Mouse (Mus musculus) cerebellum, adult 8-10 months (tissue): Measurements from ENCODE around the gene Esd.

Source experiments
- DNase-seq: peaks from one replicate; pipeline ENCODE4 v3.0.0; 2022

Esd gene

DNA sequence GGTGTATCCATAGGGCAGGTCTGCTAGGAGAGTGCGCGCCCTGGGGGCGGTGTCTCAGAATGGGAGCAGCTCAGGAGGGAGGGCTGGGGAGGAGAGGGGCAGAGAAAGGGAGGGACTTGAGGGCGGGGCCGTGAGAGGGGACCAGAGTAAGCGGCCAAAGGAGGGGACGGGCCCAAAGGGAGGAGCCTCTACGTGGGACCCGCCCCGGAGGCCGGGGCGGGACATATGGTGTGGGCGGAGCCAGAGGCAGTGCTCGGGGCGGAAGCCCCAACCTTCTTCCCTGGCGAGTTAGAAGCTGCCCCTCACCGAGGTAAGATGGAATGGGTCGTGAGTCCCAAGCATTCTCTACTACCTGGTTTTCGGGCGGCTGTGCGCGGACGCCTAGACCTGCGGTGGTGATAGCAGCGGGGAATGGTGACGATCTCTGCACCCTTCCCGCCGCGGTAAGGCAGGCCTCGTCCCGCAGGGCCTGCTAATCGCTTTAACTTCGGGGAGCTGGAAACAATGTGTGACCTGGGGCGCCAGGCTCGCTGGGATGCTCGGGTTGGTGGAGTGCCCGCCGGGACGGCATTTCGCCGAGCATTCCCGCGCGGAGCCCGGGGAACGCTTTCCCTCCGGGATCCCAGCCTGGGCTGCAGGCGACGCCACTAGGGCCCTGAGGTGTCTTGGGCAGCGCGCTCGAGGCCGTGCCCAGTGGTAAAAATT lies at the start of gene Esd:
Esd (plus strand) TSS at position 219 of the 705 bp plus-strand sequence.
- DNase-seq, result peak; percentile 88

DNA sequence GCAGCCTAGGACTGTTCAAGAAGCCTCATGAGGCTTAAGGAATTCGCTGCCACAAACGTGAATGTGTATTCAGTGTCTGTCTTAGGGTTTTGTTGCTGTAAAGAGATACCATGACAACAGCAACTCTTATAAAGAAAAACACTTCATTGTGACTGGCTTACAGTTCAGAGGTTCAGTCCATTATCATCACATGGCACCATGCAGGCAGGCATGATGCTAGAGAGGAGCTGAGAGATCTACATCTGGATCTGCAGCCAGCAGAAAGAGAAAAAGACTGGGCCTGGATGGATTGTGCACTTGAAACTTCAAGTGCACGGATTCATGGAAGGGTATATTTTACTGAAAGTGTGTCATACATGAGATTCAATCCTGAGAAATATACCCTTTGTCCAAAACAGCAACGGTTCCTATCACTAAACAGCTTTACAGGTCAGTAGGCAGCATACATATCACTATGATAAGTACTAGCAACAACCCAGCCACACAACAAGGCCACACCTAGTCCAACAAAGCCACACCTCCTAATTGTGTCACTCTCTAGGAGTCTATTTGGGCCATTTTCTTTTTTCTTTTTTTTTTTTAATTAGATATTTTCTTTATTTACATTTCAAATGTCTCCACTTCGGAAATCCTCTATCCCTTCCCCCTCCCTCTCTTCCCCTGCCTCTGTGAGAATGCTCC lies 47.7 kb upstream of the Esd start:
- DNase-seq, result no peak

DNA sequence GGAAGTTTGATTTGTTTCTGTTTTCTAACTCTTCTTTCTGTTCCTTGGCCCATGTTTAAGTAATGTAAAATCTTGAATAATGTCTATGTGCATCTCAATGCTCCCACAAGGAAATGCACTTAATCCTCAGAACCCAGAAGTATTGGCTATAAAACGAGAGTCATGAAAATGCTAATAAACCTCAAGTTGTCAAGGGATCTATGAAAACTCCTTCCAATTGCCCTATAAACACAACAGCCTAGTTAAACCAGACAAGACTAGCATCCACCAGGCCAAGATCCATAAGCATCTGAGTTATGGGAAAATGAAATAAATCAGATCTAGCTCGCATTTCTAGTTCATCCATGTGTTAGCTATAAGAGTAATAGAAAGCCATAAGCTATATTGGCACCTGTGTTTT lies 40.1 kb upstream of the Esd start:
- DNase-seq, result no peak

DNA sequence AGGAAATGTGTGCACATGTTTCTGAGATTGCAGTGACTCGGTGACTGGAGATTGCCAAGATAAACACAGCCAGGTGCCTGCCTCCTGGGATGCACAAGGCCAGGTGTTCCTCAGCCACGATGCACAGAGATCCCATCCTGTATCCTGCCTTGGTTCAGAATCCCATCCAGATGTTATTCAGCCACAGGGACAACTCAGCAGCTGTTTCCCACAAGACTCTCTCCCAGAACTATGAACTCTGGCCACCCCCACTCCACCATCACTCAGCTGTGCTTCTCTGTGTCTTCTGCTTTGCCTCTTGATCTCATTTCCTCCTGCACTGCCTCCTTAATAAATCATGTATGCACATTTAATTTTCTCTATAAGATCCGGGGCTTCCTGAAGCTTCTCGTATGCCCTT lies 35.3 kb upstream of the Esd start:
- no peak for DNase-seq

DNA sequence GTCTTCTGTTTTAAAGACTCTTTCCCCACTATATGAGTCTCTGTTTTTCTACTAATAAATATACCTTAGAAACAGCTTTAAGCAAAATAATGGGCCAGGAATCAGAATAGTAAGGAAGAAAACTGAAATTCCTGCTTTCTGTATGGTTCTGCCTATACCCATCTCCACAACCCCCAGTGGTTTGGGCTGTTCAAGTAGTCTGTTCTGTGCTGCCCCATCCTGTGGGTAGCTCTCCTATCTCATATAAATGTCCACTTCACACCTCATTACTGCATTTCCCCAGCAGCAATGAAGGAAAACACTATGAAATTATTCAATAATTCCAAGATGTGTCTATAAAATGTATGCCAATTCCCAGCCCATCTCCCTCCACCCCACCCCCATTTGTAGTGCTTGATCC lies 34.7 kb upstream of the Esd start:
- no peak for DNase-seq

DNA sequence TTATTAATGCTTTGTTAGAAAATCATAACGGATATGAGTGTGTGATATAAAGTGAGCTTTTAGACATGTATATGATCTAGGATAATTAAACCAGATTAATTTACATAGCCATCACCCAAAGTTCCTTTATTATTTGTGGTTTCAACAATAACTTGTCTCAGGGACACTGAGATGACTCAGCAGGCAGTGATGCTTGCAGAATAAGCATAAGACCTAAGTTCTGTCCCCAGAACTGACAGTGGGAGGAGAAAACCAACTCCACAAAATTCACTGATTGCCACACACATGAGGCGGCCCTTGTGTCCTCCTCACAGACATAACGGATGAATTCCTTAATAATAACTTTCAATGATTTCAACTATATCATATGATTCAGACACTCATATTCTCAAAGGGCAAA lies 32.9 kb upstream of the Esd start:
- no peak for DNase-seq

DNA sequence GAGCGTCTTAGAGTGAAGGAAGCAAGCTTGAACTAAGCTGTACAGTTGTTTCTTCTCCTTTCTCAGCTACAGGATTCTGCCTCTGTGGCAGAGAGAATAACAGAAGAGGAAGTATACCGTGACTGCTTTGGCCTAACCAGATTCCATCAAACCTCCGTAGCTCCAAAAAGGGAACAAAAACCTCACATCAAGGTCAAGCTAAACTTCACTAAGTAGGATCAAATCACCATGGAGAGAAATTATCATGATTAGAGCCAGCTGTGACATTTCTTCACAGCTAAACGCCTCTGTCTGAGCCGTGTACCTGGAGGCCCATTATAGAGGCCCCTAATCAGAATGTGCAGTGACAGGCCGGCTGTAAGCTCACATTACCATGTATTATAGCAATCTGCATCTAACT lies 28.2 kb upstream of the Esd start:
- no peak for DNase-seq

DNA sequence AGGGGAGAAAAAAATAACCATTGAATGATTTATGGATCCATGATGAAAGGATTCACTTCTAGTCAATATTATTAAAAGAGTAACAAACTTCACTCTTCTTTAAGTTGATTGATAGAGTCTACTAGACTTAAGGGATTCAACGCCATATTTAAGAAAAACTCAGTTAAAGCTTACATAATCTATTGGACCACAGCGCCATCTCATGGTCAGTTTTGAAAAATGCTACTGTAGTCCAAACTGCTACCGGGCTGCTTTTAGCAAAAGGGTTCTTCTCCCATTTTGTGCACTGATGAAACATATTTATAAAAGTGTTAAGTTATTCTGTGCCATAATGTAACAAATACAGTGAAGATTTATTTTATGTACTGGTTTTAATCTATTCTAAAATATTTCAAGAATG lies 23.0 kb upstream of the Esd start:
- DNase-seq, result no peak

DNA sequence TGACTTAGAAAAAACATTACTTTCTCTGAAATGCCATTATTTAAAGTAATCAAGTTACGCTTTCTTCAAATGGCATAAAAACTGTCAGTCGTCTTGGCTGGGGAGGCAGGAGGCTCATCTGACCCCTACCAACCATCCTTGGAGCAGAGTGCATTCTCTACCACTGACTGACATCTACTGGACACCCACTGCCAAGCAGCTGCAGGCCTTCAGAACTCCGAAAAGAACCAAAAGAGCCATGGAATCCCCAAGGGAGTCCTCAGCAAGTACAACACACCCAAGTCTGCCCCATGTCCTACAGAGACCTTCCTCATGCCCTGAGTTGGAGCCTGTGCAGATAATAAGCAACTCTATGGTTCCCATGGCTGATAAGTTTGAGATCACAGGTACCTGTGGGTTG lies 8.6 kb upstream of the Esd start:
- DNase-seq, result no peak

DNA sequence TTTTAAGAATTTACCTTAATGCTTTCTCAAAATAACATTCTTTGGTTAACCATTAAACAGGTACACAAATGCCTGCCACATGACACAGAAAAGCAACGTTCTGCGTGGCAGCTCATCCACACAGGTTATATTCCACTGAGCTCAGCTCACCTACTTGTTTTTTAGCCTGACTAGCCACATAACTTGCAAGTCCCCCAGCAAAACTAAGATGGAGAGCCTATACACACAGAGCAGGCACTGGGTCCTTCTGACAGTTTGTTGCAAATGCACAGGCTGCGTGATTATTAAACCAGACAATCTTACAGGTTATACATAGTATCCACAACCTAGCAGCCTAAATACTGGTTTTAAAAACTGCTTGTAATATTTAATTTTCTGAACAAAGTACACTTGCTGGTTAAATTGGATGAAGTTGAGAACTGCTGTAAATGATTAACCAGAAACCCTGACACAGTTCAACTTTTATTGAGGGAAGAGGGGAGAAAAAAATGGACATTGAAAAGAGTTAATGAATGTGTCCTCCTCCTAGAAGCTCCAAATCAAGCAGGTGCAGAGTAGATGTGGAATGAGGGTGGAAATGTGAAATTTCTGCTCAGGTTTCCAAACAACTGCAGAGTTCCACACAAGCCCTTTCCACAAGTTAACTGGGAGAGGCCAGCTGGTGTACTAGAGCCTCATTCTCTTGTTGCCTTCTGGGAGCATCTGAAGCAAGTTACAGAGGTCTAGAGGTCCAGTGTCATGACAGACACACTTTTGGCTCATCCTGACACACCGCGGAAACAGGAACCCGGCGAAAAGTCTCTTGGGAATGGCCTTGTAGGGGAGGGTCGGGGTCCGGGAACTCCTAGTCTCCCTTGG lies 647 bp upstream of the Esd start:
- no peak for DNase-seq

DNA sequence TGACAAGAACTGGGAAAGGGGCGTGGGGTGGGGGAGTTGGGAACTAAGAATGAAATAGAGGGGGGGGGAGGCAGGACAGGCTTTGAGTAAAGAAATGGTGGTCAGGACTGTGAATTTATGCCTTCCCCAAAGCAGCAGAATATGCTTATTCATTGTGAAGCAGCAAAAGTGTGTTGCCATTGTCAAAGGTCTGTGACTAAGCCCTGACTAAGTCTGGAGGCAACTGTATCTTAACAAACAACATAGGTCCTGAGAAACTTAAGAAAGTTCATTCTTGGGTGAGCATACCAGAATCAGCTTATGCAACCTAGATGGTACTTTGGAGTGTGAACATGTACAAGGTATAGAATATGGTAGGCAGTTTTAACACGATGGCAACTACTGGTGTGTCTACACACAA lies 1.3 kb downstream of the Esd start:
- no peak for DNase-seq

DNA sequence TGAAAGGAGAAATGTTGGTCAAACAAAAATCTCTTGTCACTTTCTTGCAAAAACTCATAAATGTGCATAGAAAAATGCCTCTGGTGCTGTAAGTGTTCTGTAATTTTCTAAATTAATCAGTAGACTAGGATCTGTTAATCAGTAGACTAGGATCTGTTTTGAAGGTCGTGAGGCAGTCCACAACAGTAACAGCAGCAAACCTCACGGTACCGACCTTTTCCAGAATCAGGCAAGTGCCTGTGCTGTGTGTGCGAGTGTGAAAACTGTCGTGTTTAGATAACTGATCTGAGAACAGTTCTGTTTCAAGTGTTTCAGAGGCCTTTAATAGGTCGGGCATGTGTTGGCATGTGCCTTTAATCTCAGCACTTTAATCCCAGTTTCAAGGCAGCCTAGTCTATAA lies 3.4 kb downstream of the Esd start:
- DNase-seq, result no peak

DNA sequence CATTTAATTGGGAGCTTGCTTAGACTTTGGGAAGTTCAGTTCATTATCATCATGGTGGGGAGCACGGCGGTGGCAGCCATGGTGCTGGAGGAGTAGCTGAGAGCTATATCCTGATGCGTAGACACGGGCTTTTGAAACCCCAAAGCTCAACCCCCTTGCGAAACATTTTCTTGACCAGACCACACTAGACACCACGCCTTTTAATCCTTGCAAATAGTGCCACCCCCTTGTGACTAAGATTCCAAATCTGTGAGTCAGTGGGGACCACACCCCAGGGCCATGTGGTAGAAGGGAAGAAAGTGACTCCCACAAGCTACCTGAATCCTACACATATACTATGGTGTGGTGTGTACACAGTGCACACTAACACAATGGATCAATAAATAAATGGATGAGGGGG lies 4.8 kb downstream of the Esd start:
- DNase-seq, result no peak

DNA sequence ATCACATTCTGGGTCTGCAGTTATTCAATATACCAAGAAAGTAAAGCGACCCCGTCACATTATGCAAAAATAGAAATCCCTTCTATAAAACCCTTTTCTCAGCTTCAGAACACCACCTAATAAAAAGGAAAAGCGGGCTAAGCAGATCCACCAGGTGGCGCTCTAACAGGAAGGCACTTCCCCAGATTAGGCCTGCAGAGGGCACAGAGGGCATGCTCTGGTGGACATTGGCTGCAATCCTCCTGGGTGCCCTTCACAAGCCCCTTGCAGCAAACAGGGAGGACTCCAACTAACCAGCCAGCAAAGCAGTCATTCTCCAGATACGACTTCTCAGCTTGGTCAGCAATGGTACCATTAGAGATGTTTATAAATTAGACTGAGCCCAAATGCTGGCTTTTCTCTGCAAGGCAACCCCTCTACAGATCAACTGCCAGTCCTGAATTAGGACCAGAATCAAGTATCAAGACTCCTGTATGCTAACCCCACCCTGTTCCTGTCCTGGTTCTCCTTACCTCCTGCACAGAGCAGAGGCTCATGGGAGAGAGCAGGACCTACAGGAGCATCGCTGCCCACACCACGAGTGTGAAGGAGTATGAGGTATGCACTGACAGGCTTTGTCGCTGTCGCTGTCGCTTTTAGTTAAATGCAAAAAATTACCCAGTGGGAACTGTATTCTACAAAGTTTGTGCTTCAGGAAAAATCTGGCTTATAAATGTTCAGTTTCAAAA lies 32.3 kb downstream of the Esd start:
- DNase-seq, result peak; percentile 75

DNA sequence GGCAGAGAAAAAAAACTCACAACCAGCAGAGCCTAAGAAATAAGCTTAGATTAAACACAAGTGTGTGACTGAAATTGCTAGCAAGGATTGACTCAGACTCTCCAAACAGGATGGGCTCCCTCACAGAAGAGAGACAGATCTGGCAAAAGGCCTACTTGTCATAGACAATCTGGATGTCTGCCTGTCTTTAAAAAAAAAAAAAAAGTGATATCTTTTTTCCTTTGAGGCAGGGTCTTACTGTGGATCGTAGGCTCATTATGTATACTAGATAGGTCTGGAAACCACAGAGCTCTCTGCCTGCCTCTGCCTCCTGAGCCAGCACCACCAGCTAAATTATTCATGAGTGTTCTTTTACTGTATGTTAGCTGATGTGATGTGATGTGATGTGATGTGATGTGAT lies 35.8 kb downstream of the Esd start:
- DNase-seq, result no peak

DNA sequence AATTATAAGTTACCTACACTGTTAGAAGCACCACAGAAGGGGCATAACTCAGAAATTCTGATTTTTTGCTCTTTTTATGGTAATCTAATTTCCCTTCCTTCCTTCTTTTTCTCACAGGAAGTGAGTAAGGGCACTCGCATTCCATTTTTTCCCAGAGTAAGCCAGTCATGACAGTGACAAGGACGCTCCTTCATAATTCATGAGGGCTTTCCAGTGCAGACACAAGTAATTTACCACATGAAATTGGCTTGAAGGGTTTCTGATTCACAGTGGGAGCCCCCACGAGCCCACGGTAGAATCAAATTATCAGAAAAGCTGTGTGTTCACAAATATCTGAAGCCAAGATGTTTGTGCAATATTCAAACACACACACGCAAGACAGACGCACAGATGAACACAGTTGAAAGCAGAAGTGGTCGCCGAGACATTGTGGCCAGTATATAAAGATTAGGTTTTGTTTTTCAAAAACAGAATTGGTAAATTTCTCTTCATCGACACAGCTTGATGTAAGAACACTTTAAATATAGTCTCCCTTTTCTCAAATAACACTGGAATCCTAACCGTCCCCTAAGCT lies 42.0 kb downstream of the Esd start:
- DNase-seq, result no peak

DNA sequence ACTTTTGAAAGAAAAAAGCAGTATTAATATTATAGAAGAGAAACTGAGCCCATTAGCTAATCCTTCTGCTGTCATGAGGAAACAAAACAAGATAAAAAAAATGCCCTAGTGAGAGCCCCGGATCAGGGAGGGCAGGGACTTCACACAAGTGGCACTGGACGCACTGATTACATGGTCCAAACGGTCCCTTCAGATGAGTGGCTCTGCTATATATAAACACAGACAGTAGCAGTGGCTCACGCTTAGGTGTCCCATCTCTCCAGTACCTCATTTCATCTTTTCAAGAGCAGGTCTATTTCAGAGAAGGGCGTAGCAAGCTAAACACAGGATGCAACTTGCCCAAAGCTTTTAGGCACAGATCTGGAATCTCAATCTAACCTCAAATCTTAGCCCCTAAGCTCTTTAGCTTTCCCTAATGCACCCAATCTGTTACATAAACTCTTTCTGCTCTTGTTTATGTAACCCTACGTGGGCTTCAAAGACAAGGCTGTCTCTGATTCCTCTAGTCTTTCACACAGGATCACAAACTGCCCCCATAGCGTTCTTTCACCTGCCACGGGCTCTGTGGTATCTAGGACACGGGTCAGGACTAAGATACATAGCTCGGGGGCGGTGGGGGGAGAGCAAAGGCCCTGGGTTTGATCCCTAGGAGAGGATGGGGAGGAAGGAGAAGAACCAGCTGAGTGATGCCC lies 52.3 kb downstream of the Esd start:
- DNase-seq, result no peak

DNA sequence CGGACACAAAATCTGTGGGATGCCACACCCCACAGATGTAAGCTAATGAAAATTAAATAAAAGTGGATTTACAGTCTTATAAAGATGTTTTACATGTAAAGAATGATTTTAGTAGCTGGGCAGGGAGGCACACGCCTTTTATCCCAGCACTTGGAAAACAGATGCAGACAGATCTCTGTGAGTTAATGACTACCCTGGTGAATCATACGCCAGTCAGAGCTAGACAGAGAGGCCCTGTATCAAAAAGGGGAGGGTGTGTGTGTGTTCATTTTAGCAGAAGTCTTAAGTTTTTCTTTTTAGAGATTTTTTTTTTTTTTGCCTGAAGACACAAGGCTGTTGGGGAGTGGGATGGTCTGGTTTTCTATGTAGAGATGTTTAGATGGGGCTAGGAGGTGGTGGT lies 55.6 kb downstream of the Esd start:
- no peak for DNase-seq

DNA sequence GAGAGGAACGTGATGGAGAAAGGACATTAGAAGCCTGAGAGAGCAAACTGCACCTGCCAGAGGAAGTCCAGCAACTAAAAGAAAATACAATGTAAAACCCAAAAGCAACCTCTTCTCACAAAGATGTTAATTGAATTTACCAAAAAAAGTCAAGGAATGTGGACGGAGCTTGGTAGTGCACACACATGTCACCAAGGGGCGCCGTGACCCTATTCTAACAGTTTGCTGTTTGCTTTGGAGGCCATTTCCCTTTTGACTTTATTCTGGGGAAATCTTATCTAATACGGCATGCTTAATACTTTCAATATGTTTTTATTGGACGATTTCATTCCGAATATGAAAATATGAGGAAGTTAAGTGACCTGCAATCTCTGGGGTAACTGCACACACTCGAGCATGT lies 56.7 kb downstream of the Esd start:
- DNase-seq, result no peak

DNA sequence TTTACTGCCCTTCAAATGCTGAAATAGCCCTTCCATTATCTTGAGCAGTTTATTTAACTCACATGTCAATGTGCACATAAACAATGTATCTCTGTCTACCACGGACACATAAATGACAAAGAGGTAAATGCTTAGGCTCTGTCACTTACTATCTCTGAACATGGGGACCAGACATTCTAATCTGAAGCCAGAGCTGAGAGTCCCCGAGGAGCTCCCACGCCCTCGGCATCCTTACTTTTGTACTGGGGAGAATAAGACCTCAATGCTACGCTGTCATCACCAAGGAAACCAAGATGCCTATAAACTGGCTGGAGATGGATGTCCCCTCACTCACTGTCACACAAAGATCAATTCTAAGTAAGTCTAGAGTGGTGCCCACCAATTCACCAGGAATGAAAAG lies 58.4 kb downstream of the Esd start:
- no peak for DNase-seq

DNA sequence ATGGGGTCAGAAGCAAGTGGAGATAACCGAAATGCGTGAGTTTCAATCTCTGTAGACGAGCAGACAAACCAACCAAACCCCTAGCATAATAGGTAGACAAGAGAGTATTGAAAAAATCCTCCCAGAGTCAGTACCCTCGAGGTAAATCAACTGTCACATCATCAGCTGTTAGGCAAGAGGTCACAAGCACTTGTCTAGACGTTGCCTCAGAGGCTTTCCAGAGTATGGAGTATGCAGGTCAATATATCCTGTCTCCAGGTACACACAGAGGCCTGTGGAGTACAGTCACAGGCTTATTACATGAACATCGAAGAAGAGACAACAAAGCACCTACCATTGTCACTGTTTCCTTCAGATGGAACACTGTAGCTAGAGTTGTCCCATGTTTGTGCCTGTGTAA lies 60.7 kb downstream of the Esd start:
- DNase-seq, result no peak

DNA sequence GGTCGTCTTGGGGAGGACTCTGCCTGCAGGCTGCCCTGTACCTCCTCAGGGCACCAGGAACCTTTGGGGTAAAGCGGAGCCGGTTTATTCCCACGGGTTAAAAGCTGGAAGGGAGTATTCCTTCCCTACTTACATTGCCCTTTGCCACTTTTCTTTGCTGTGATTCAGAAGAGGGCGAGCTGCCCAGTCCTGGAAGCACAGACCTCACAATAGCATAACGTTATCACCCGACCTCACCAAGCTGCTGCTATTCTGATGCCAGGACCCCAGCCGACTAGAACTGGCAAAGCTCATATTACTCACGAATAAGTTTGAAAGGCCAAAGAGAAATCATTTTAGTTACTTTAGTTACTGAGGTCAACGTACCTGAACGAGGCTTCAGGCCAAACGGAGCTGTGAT lies 62.8 kb downstream of the Esd start:
- DNase-seq, result no peak
